Mouse (Mus musculus): Measurements from ENCODE around the gene D430042O09Rik. TPM values are rescaled to one million over a fixed set of nuclear protein-coding genes. Genes with fewer than 3 reads are reported as not detected.

D430042O09Rik gene
- total and polyA plus RNA-seq, 2 experiments = 8.5 to 8.8 TPM

DNA sequence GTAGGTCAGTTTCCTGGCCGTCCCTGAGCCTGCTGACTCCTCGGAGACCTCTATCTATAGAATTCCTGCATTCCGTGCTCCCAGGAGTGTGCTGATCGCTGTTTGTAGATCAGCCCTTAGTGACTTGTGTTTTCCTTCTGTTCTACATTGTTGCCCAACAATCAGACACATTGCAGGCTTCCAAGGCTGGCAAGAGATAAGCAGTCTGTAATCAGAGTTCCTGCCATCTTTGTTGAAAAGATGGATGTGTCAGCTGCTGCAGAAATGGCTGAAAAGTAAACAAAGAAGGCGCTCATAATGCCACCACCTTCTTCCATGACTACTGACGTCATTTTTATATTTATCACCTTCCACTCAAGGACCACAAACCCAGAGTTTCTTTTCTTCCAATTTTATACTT is 49.1 kb downstream of the D430042O09Rik start:
- Histone ChIP-seq H3K4me1 (ENCODE audit: control insufficient read depth, insufficient read depth, low read length) (no peaks in the 10 kb centered on the region), H3K36me3 (ENCODE audit: control insufficient read depth, insufficient read depth, low read length) (peaks cover 11% of the 10 kb centered on the region; the same call in 1 of the 2 replicates), H3K9ac (ENCODE audit: low read depth, low read length) (no peak overlapping the region), H3K27ac (replicated peaks; ENCODE audit: insufficient read depth, low read depth, low read length) (no peak overlapping the region), H3K79me2 (ENCODE audit: control insufficient read depth, insufficient read depth, low read length) (no peaks in the 10 kb centered on the region), H3K4me3 (ENCODE audit: insufficient read depth, low read depth, low read length) (no peak overlapping the region), H3K27me3 (ENCODE audit: control insufficient read depth, insufficient read depth, low read length) (no peaks in the 10 kb centered on the region)
- TF ChIP-seq POLR2A (IDR thresholded peaks at IDR 0.05; ENCODE audit: extremely low read depth, insufficient read depth, low read length) = no peak
- no peak for TF ChIP-seq CTCF (IDR thresholded peaks at IDR 0.05; ENCODE audit: low read depth, low read length)
- WGBS = 79% methylated on average over 6 of the region's 6 CpGs
- no peak for DNase-seq (ENCODE audit: extremely low read depth, low read depth, low spot score)

DNA sequence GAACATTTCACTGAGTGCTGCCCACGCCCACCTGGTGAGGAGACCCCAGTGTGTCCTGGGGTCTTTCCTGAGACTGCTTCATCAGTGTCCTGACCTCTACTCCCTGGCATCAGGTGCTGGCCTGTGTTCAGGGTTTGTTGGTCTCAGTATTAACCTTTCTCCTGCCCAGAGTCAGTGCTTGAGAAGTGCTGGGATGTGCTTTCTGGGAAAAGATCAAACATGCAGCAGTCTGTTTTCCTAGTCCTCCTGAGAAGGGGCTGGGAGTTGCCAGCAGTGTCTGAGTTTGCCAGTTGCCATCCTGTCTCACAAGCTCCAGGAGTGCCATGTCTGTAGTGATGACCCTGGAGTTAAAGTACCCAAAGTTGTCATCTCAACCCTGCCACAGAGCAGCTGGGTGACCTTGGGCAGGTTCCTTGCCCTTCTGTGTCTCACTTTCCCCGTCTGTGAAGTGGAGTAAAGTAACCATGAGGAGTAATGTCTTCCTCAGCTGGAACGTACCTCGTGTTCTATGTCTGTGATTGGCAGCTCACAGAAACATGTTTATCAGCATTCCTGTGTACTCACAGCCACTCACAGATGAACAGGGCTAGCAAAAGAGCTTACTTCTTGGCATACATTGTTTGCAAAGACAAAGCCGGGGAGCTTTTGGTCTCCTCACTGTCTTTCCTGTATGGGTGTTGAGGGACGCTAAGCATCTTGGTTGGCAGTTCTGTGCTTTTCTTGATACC is 50.4 kb downstream of the D430042O09Rik start:
- no peak for DNase-seq (ENCODE audit: extremely low read depth, low read depth, low spot score)
- no peaks in the 10 kb centered on the region for H3K79me2 ChIP-seq (ENCODE audit: control insufficient read depth, insufficient read depth, low read length)
- H3K27me3 ChIP-seq (ENCODE audit: control insufficient read depth, insufficient read depth, low read length) = no peaks in the 10 kb centered on the region
- peaks cover 15% of the 10 kb centered on the region for H3K36me3 ChIP-seq (ENCODE audit: control insufficient read depth, insufficient read depth, low read length)
- no peak overlapping the region for H3K9ac ChIP-seq (ENCODE audit: low read depth, low read length)
- WGBS = 86% methylated on average over 6 of the region's 6 CpGs
- H3K4me3 ChIP-seq (ENCODE audit: insufficient read depth, low read depth, low read length) = no peak overlapping the region
- no peaks in the 10 kb centered on the region for H3K4me1 ChIP-seq (ENCODE audit: control insufficient read depth, insufficient read depth, low read length)
- H3K27ac ChIP-seq (replicated peaks; ENCODE audit: insufficient read depth, low read depth, low read length) = no peak overlapping the region
- TF ChIP-seq CTCF (IDR thresholded peaks at IDR 0.05; ENCODE audit: low read depth, low read length) = no peak
- no peak for TF ChIP-seq POLR2A (IDR thresholded peaks at IDR 0.05; ENCODE audit: extremely low read depth, insufficient read depth, low read length)

DNA sequence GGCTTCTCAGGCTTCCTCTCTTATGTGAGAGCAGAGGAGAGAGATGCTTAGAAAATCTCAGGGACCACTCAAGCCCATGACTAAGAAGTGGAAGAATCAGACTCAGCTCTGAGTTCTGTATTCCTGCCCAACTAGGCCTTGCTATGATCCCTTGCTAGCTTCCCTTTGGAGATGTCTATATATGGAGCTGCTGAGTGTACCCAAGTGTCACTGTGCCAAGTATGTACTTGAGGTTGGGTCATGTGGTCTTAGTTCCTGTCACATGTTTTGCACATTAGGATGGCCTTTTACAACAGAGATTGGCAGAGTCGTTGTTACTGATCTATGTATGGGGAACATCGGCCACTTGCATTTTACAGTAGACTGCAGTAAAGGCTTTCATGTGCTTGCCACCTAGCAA is 54.6 kb downstream of the D430042O09Rik start:
- 90% methylated on average over 2 of the region's 2 CpGs for WGBS
- H3K27me3 ChIP-seq (ENCODE audit: control insufficient read depth, insufficient read depth, low read length) = no peaks in the 10 kb centered on the region
- DNase-seq (ENCODE audit: extremely low read depth, low read depth, low spot score) = no peak
- no peaks in the 10 kb centered on the region for H3K79me2 ChIP-seq (ENCODE audit: control insufficient read depth, insufficient read depth, low read length)
- no peaks in the 10 kb centered on the region for H3K4me1 ChIP-seq (ENCODE audit: control insufficient read depth, insufficient read depth, low read length)
- no peak for TF ChIP-seq POLR2A (IDR thresholded peaks at IDR 0.05; ENCODE audit: extremely low read depth, insufficient read depth, low read length)
- TF ChIP-seq CTCF (IDR thresholded peaks at IDR 0.05; ENCODE audit: low read depth, low read length) = no peak
- H3K9ac ChIP-seq (ENCODE audit: low read depth, low read length) = no peak overlapping the region
- H3K4me3 ChIP-seq (ENCODE audit: insufficient read depth, low read depth, low read length) = no peak overlapping the region
- no peak overlapping the region for H3K27ac ChIP-seq (replicated peaks; ENCODE audit: insufficient read depth, low read depth, low read length)
- peaks cover 12% of the 10 kb centered on the region for H3K36me3 ChIP-seq (ENCODE audit: control insufficient read depth, insufficient read depth, low read length)

DNA sequence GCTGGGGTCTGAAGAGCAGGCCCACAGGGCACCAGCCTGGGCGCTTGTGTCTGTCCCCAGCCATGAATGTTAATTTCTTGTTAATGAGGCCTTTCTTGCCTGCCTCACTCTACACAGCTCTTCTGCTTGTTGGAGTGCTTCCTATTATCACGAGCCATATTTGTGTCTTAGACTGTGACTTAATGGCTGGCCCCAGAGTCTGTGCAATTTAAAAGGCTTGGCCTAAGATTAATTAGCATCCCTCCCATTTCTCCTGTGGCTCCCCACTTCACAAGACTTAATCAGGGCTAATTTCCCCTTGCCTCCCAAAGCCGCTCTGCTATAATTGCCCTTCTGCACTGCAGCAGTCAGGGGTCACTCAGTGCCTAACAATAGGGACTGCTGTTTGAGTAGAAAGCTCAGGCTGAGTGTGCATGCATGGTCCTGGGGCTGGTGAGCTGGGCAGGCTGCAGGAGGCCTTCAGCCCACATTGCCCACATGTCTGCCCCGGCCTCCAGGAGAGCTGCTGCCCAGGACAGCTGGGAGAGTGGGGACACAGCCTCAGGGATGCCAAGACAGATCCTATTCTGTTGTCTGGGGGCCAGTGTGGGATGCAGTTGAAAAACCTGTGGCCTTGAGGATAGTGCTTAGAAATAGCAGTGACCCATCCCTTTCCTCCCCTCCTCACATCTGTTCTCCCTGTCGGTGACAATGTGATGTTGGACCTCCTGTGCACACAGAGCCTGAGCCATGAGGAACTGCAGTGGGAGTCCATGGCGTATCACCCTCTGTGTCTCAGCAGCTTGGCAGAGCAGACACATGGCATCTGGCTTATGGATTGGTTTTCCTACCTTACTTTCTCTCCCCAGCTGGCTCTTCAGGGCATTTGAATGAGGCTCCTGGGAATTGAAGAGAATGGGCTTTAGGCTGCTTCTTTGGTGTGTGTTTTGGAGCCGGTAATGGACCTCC is 55.5 kb downstream of the D430042O09Rik start:
- H3K9ac ChIP-seq (ENCODE audit: low read depth, low read length) = no peak overlapping the region
- DNase-seq (ENCODE audit: extremely low read depth, low read depth, low spot score) = no peak
- H3K27me3 ChIP-seq (ENCODE audit: control insufficient read depth, insufficient read depth, low read length) = no peaks in the 10 kb centered on the region
- TF ChIP-seq CTCF (IDR thresholded peaks at IDR 0.05; ENCODE audit: low read depth, low read length) (no peak), POLR2A (IDR thresholded peaks at IDR 0.05; ENCODE audit: extremely low read depth, insufficient read depth, low read length) (no peak)
- H3K4me3 ChIP-seq (ENCODE audit: insufficient read depth, low read depth, low read length) = no peak overlapping the region
- peaks cover 12% of the 10 kb centered on the region for H3K36me3 ChIP-seq (ENCODE audit: control insufficient read depth, insufficient read depth, low read length)
- H3K4me1 ChIP-seq (ENCODE audit: control insufficient read depth, insufficient read depth, low read length) = no peaks in the 10 kb centered on the region
- WGBS = 92% methylated on average over 7 of the region's 7 CpGs
- H3K79me2 ChIP-seq (ENCODE audit: control insufficient read depth, insufficient read depth, low read length) = no peaks in the 10 kb centered on the region
- no peak overlapping the region for H3K27ac ChIP-seq (replicated peaks; ENCODE audit: insufficient read depth, low read depth, low read length)

DNA sequence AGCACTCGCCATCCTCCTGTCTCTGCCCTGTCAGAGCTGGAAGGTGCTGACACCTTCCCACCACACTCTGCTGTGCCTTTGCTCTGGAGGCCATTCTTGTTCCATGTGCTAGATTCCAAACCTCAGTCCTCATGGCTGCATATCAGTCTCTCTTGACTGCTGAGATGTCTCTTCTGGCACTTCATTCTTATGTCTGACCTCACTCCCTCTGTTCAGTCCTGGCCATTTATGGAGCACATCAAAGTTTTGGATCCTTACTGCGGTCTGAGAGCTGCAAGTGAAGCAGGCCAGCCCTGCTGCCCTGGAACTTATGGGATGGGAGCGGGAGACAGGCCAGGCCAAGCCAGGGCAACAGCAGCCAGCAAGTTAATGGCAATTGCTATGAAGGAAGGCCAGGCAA is 56.7 kb downstream of the D430042O09Rik start:
- no peaks in the 10 kb centered on the region for H3K27me3 ChIP-seq (ENCODE audit: control insufficient read depth, insufficient read depth, low read length)
- no peak overlapping the region for H3K4me3 ChIP-seq (ENCODE audit: insufficient read depth, low read depth, low read length)
- 87% methylated on average over 3 of the region's 3 CpGs for WGBS
- H3K27ac ChIP-seq (replicated peaks; ENCODE audit: insufficient read depth, low read depth, low read length) = no peak overlapping the region
- H3K9ac ChIP-seq (ENCODE audit: low read depth, low read length) = no peak overlapping the region
- TF ChIP-seq POLR2A (IDR thresholded peaks at IDR 0.05; ENCODE audit: extremely low read depth, insufficient read depth, low read length) (no peak), CTCF (IDR thresholded peaks at IDR 0.05; ENCODE audit: low read depth, low read length) (no peak)
- H3K79me2 ChIP-seq (ENCODE audit: control insufficient read depth, insufficient read depth, low read length) = no peaks in the 10 kb centered on the region
- H3K4me1 ChIP-seq (ENCODE audit: control insufficient read depth, insufficient read depth, low read length) = no peaks in the 10 kb centered on the region
- H3K36me3 ChIP-seq (ENCODE audit: control insufficient read depth, insufficient read depth, low read length) = peaks cover 12% of the 10 kb centered on the region
- no peak for DNase-seq (ENCODE audit: extremely low read depth, low read depth, low spot score)

Measured in liver, adult 2 months (tissue).